Comparison of ENCODE assay signal across 8 mouse cellular contexts in the genomic region with DNA sequence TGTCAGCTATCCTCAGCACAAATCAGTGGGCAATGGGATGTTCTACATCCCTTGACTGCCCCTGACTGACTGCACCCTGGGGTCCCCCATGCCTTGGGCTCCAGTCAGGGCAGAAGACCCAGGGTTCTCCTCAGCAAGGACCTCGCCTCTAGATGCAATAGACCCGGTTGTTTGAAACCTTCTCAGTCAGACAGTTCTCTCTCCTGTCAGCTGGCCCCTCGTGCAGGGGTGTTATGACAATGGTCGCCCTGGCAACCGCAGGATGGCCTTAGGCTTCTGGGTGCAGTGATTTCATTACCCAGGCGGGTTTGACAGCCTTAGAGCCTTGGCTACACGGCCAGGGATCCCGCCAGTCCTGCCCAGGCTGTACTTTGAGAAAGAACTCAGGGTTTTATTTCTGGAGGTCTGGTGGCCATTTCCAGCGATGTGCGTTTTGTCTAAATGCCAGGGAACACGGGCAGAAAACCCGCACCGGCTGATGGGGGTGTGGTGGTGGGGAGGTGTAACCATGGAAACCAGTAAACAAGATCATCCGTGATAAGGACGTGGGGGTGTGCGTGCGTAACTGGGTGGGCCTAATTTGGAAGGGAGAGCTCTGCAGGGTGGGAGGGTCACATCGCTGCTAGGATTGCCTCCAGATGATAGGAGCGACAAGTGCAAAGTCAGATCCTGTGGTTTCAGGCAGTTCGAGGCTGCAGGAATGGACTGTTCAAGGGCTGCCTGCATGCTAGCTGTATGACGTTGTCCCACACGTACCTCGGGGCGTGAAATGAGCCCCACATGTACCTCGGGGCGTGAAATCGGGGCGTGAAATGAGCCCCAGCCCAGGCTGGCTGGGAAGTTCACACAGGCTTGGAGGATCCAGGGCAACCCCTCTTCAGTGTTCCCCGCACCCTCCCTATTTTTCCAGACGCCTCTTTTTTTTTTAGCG.
DNase-seq lines count a peak whose midpoint lies in the region; ATAC-seq and TF ChIP-seq lines count a peak whose summit lies in the region.

No protein-coding gene starts in this region.

- H3K4me2 ChIP-seq in kidney, embryonic 14.5 days (replicated peaks; ENCODE audit: low read depth, low read length), result peak overlapping the region; percentile 13; the same call in 1 of the 2 replicates
- peak overlapping the region; percentile 34 for H3K4me2 ChIP-seq in hindbrain, embryonic 11.5 days (replicated peaks; ENCODE audit: low read depth, low read length)
- peak overlapping the region; percentile 36 for H3K4me2 ChIP-seq in limb, embryonic 12.5 days

- 24% methylated on average over 31 of the region's 31 CpGs for WGBS in kidney, embryonic 14.5 days
- WGBS in hindbrain, embryonic 11.5 days, result 17% methylated on average over 31 of the region's 31 CpGs
- WGBS in limb, embryonic 12.5 days, result 31% methylated on average over 31 of the region's 31 CpGs

- H3K27ac ChIP-seq in kidney, embryonic 14.5 days (ENCODE audit: low read depth, low read length), result no peak overlapping the region
- H3K27ac ChIP-seq in cortical plate, adult 2 months (ENCODE audit: insufficient read depth, low read length), result peak overlapping the region; percentile 11; the same call in 1 of the 2 replicates
- peak overlapping the region; percentile 54 for H3K27ac ChIP-seq in hindbrain, embryonic 11.5 days (ENCODE audit: low read depth, low read length)
- H3K27ac ChIP-seq in limb, embryonic 12.5 days, result no peak overlapping the region

- peak; percentile 78 for ATAC-seq in kidney, embryonic 14.5 days (ENCODE audit: low FRiP score, low TSS enrichment)
- peak; percentile 87 for ATAC-seq in hindbrain, embryonic 11.5 days (ENCODE audit: low FRiP score)
- ATAC-seq in limb, embryonic 12.5 days (ENCODE audit: insufficient number of reproducible peaks, insufficient read depth, low FRiP score, low TSS enrichment, low read depth), result no peak

- TF ChIP-seq POLR2A in cortical plate, adult 2 months (IDR thresholded peaks at IDR 0.05; ENCODE audit: extremely low read depth, insufficient read depth, low read length), result 0 out of 2 replicates have a peak, but pooled peaks have one; percentile 17

- H3K9ac ChIP-seq in kidney, embryonic 14.5 days (ENCODE audit: low read depth, low read length), result no peak overlapping the region
- peak overlapping the region; percentile 43; the same call in 1 of the 2 replicates for H3K9ac ChIP-seq in hindbrain, embryonic 11.5 days (ENCODE audit: low read depth, low read length)
- no peak overlapping the region; the same call in 1 of the 2 replicates for H3K9ac ChIP-seq in limb, embryonic 12.5 days (replicated peaks)

- H3K27me3 ChIP-seq in kidney, embryonic 14.5 days (ENCODE audit: control insufficient read depth, insufficient read depth, low read length), result no peaks in the 10 kb centered on the region
- no peaks in the 10 kb centered on the region for H3K27me3 ChIP-seq in hindbrain, embryonic 11.5 days (ENCODE audit: control insufficient read depth, insufficient read depth, low read length)
- peaks cover 14% of the 10 kb centered on the region for H3K27me3 ChIP-seq in limb, embryonic 12.5 days

- H3K36me3 ChIP-seq in kidney, embryonic 14.5 days (ENCODE audit: control insufficient read depth, insufficient read depth, low read length), result no peaks in the 10 kb centered on the region
- no peaks in the 10 kb centered on the region for H3K36me3 ChIP-seq in hindbrain, embryonic 11.5 days (ENCODE audit: control insufficient read depth, insufficient read depth, low read length)
- no peaks in the 10 kb centered on the region for H3K36me3 ChIP-seq in limb, embryonic 12.5 days

- no peak overlapping the region for H3K4me3 ChIP-seq in kidney, embryonic 14.5 days (ENCODE audit: low read length)
- H3K4me3 ChIP-seq in cortical plate, adult 2 months (ENCODE audit: insufficient read depth, low read length), result peak overlapping the region; percentile 16
- H3K4me3 ChIP-seq in hindbrain, embryonic 11.5 days (ENCODE audit: low read depth, low read length), result peak overlapping the region; percentile 1; the same call in 1 of the 2 replicates
- H3K4me3 ChIP-seq in limb, embryonic 12.5 days (replicated peaks), result no peak overlapping the region

- no peak for DNase-seq in kidney, adult 18-20 months
- DNase-seq in hindbrain, embryonic 11.5 days (ENCODE audit: low spot score), result peak; percentile 86
- peak; percentile 64 to 67 for DNase-seq in right cerebral cortex, postnatal 36 days (ENCODE audit: low spot score in 2 of 2)
- DNase-seq in testis, postnatal 14 days (ENCODE audit: low spot score), result no peak
- no peak for DNase-seq in T-cell, adult 2 months (ENCODE audit: low spot score)

- peaks cover 10% of the 10 kb centered on the region; the same call in 1 of the 2 replicates for H3K4me1 ChIP-seq in kidney, embryonic 14.5 days (ENCODE audit: control insufficient read depth, insufficient read depth, low read length)
- no peaks in the 10 kb centered on the region for H3K4me1 ChIP-seq in cortical plate, adult 2 months (ENCODE audit: control insufficient read depth, insufficient read depth, low read length)
- no peaks in the 10 kb centered on the region; the same call in 1 of the 2 replicates for H3K4me1 ChIP-seq in hindbrain, embryonic 11.5 days (replicated peaks; ENCODE audit: control insufficient read depth, insufficient read depth, low read length)
- H3K4me1 ChIP-seq in limb, embryonic 12.5 days (replicated peaks), result peaks cover 10% of the 10 kb centered on the region

- H3K9me3 ChIP-seq in kidney, embryonic 14.5 days (ENCODE audit: control insufficient read depth, low read length), result no peaks in the 10 kb centered on the region
- H3K9me3 ChIP-seq in hindbrain, embryonic 11.5 days (ENCODE audit: control insufficient read depth, low read length), result no peaks in the 10 kb centered on the region
- H3K9me3 ChIP-seq in limb, embryonic 12.5 days, result no peaks in the 10 kb centered on the region

- no peak for TF ChIP-seq CTCF in cortical plate, adult 2 months (IDR thresholded peaks at IDR 0.05; ENCODE audit: extremely low read depth, insufficient read depth, low read length)

Comparison
In these comparisons a context has a peak if more than half of its experiments do, and no peak if none do; other contexts are left out.
1. H3K27ac ChIP-seq: peak in cortical plate, adult 2 months (single experiment) and hindbrain, embryonic 11.5 days (single experiment); none in kidney, embryonic 14.5 days (single experiment) and limb, embryonic 12.5 days (single experiment).
2. H3K4me3 ChIP-seq: peak in cortical plate, adult 2 months (single experiment) and hindbrain, embryonic 11.5 days (single experiment); none in kidney, embryonic 14.5 days (single experiment) and limb, embryonic 12.5 days (single experiment).
3. DNase-seq: peak in hindbrain, embryonic 11.5 days (single experiment) and right cerebral cortex, postnatal 36 days (2 of 2); none in kidney, adult 18-20 months (single experiment), testis, postnatal 14 days (single experiment) and T-cell, adult 2 months (single experiment).
4. Peak in every context shown above with its lines, with median percentiles within 50 percentile points of each other: H3K4me2 ChIP-seq.